Mouse (Mus musculus) limb, embryonic 14.5 days (tissue): Measurements from ENCODE around the gene Wdr25. TPM values are rescaled to one million over a fixed set of nuclear protein-coding genes. Genes with fewer than 3 reads are reported as not detected.

Experiments used
- ATAC-seq: fragments of 200-750 bp; cut with Nextera tagmentation; 2 replicates; pipeline ENCODE4 v1.8.0; 2017; ENCODE audit warnings: low read depth, moderate number of reproducible peaks, moderate TSS enrichment; ENCODE audit not compliant: low FRiP score
- DNase-seq: peaks from one replicate; pipeline ENCODE4 v3.0.0-alpha.2; 2015; ENCODE audit warnings: low spot score
- H3K27ac ChIP-seq: fragments of 300-500 bp; sonication (generic); replicated peaks from 2 replicates; pipeline ENCODE4 v1.5.1; 2014; ENCODE audit warnings: low read depth, mild to moderate bottlenecking, low read length, moderate library complexity, mixed read lengths
- H3K27me3 ChIP-seq: fragments of 300-500 bp; sonication (generic); 2 replicates; pipeline ENCODE4 v1.6.1; 2014; ENCODE audit warnings: low read length, mixed read lengths; ENCODE audit not compliant: control insufficient read depth, insufficient read depth
- H3K36me3 ChIP-seq: fragments of 300-500 bp; sonication (generic); 2 replicates; pipeline ENCODE4 v1.6.1; 2014; ENCODE audit warnings: mild to moderate bottlenecking, low read length, moderate library complexity, mixed read lengths; ENCODE audit not compliant: control insufficient read depth, insufficient read depth
- H3K4me1 ChIP-seq: fragments of 300-500 bp; sonication (generic); 2 replicates; pipeline ENCODE4 v1.6.1; 2014; ENCODE audit warnings: antibody characterized with exemption, low read length, mixed read lengths; ENCODE audit not compliant: control insufficient read depth, insufficient read depth
- H3K4me2 ChIP-seq: fragments of 300-500 bp; sonication (generic); replicated peaks from 2 replicates; pipeline ENCODE4 v1.6.1; 2014; ENCODE audit warnings: low read depth, mild to moderate bottlenecking, low read length, moderate library complexity; ENCODE audit not compliant: severe bottlenecking
- H3K4me3 ChIP-seq: fragments of 300-500 bp; sonication (generic); replicated peaks from 2 replicates; pipeline ENCODE4 v1.5.1; 2014; ENCODE audit warnings: low read length
- H3K9ac ChIP-seq: fragments of 300-500 bp; sonication (generic); 2 replicates; pipeline ENCODE4 v1.6.1; 2014; ENCODE audit warnings: mild to moderate bottlenecking, low read depth, low read length, moderate library complexity; ENCODE audit not compliant: severe bottlenecking
- H3K9me3 ChIP-seq: fragments of 300-500 bp; sonication (generic); 2 replicates; pipeline ENCODE4 v1.6.1; 2016; ENCODE audit warnings: low read length; ENCODE audit not compliant: control insufficient read depth
- POLR2A ChIP-seq: fragments of 200-500 bp; IDR thresholded peaks from 2 replicates; pipeline ENCODE4 v1.8.0; 2012; ENCODE audit warnings: inconsistent platforms, mild to moderate bottlenecking, moderate library complexity, borderline replicate concordance; ENCODE audit not compliant: insufficient read depth, insufficient read length; ENCODE audit errors: extremely low read depth
- WGBS: fragments of 180-500 bp; shearing (Covaris S2); extraction: QIAGEN DNeasy Blood & Tissue Kit; methylation state at CpG from one replicate; pipeline ENCODE4 v1.1.7; 2014; 5-methylcytosine and 5-hydroxymethylcytosine counted together
- polyA plus RNA-seq, 2 experiments: library from polyadenylated mRNA; depleted of rRNA in 1 of 2; stranded (reverse) in 1 of 2; unstranded in 1 of 2; fragments of >200 nt; fragmentation: Nextera tagmentation in 1 of 2; extraction: Ambion mirVana in 1 of 2; gene quantifications; 2 replicates each; pipeline versions ENCODE4 v1.2.1 to v1.2.3; 2012 to 2014

The Wdr25 gene
- polyA plus RNA-seq, 2 experiments: 4.6 to 12.7 TPM

DNA sequence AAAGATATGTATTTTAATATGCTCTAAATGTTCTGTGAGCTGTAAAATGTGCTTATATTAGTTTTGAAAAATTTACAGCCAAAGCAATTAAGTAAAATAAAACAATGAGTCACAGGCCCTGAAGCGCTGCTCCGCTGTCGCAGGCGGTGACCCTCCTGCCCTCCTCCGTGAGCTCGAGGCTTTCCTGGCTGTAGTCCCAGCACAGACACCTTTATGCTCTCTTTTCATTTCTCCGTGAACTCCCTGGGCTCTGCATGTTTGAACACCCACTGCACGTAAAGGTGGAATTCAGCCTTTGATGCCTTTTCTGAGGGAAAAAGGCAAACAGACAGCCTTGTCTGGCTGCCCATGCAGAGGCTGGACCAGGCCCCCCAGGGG, 10.8 kb downstream of the Wdr25 start:
- ATAC-seq (peak; percentile 29; the same call in 1 of the 2 replicates), DNase-seq (peak; percentile 38)
- H3K27me3 ChIP-seq: no peaks in the 10 kb centered on the region
- H3K9ac ChIP-seq: no peak overlapping the region
- H3K36me3 ChIP-seq: no peaks in the 10 kb centered on the region
- H3K9me3 ChIP-seq: no peaks in the 10 kb centered on the region
- H3K4me2 ChIP-seq: no peak overlapping the region; the same call in 1 of the 2 replicates
- TF ChIP-seq POLR2A: no peak
- H3K4me1 ChIP-seq: peaks cover 17% of the 10 kb centered on the region; the same call in 1 of the 2 replicates
- 0 out of 2 replicates have a peak overlapping the region, but pooled peaks have one; percentile 27 for H3K27ac ChIP-seq
- no peak overlapping the region for H3K4me3 ChIP-seq
- WGBS: 24% methylated on average over 8 of the region's 8 CpGs

DNA sequence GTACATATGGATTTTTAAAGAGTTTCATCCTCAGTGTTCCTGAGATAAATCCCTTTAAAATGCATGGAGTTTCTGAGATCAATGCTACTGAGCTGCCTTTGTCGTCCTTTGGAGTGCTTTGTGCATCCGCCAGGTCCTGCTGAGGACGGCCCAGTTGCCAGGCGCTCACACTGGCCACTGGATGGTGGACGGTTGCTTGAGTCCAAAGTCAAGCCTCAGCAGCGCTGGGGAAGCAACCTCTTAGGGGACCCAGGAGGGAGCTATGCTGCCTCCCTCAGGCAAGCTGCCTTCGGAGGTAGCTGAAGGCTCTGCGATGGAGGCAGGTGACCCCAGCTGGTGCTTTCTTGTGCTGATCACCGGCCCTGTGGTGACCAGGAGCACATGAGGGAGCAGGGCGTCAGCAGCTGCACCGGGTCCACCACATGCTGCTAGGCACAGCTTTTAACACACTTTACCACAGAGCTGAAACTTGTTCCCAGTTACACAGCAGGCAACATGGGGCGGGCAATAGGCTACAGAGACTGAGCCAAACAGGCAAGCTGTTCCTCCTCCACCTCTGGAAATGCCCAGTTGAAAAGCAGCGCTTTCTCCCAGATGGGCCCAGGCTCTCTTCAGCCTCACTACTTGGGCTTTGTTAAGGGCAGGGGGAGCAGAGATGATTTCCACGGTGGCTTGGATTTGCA, 12.3 kb downstream of the Wdr25 start:
- Histone ChIP-seq H3K27ac (no peak overlapping the region), H3K27me3 (no peaks in the 10 kb centered on the region)

DNA sequence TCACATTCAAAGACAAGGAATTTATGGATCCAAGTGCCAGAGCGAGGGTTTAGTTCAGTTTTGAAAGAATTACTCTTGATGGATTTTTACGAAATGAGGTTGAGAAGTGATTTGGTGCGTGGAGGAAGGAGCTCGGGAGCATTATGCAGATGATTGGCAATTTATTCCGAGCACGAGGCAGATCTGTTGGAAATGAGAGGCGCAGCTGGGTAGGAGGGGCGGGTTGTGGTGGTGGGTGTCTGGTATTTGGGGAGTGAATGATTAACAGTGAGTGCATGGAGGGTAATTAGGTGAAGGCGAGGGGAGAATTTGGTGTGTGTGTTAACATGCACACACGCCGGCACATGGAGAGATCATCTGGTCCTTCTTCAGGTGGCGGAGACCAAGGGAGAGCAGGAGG, 13.0 kb downstream of the Wdr25 start:
- Histone ChIP-seq H3K27ac (no peak overlapping the region), H3K36me3 (no peaks in the 10 kb centered on the region), H3K27me3 (no peaks in the 10 kb centered on the region), H3K9me3 (no peaks in the 10 kb centered on the region), H3K4me2 (no peak overlapping the region), H3K9ac (no peak overlapping the region), H3K4me3 (no peak overlapping the region), H3K4me1 (peaks cover 24% of the 10 kb centered on the region; the same call in 1 of the 2 replicates)
- ATAC-seq (no peak), DNase-seq (no peak)
- TF ChIP-seq POLR2A: no peak
- 66% methylated on average over 12 of the region's 12 CpGs for WGBS

More for the DNA sequence above, 12.3 kb downstream of the Wdr25 start:
- H3K4me2 ChIP-seq: no peak overlapping the region
- H3K36me3 ChIP-seq: no peaks in the 10 kb centered on the region
- TF ChIP-seq POLR2A: no peak
- H3K9me3 ChIP-seq: no peaks in the 10 kb centered on the region
- no peak for ATAC-seq
- no peak for DNase-seq
- H3K4me3 ChIP-seq: no peak overlapping the region
- no peak overlapping the region for H3K9ac ChIP-seq
- whole genome bisulfite sequencing: 56% methylated on average over 14 of the region's 14 CpGs
- H3K4me1 ChIP-seq: peaks cover 22% of the 10 kb centered on the region; the same call in 1 of the 2 replicates

DNA sequence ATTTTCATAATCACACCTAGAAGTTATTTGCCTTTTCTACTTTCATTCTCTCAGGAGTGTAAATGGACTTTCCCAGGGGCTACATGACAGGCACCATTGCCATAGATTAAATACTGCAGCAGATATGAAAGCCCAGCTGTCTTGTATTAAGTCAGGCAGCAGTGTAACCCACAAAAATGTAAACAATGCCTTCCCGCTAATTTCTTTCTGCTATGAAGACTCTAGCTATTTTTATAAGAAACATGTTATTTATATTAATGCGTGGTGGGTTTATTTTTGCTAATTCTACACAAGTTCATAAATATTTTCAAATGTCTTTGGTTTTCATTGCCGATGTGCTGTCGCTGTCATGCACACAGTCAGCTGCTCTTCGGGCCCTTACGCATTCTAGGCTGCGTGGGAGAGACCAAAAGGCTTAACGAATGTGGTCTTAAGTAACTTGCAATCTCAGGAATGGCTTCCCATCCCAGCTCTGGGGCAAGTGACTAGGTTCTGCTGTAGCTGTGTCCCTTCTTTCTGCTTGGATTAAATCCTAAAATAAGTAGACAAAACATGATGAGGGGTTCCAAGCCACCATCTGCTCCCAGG, 16.5 kb downstream of the Wdr25 start:
- Histone ChIP-seq H3K27ac (no peak overlapping the region), H3K4me2 (no peak overlapping the region)
- ATAC-seq: no peak

DNA sequence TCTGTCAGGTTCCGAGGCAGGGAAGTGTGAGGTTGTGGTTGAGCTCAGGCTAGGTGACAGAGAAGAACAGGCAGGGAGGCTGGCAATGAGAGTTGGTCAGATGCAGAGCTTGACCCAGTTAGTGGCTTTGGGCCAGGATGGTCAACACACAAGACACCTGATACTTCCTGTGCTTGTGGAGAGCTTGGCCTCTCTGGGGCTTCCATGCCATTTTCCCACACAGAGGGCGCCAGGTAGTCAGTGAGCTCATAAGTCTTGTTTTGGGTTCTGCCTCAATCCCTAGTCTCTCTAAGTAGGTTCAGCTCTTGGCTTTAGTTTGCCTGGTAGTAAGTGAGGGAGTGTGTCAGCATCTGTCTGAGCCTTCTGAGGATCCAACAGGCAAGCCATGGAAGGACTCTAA, 19.0 kb downstream of the Wdr25 start:
- H3K9me3 ChIP-seq: no peaks in the 10 kb centered on the region
- no peak overlapping the region for H3K9ac ChIP-seq
- DNase-seq (no peak), ATAC-seq (no peak)
- no peak overlapping the region for H3K4me3 ChIP-seq
- no peak overlapping the region for H3K27ac ChIP-seq
- no peaks in the 10 kb centered on the region for H3K36me3 ChIP-seq
- H3K4me1 ChIP-seq: peaks cover 56% of the 10 kb centered on the region
- TF ChIP-seq POLR2A: no peak
- no peak overlapping the region for H3K4me2 ChIP-seq
- no peaks in the 10 kb centered on the region for H3K27me3 ChIP-seq
- WGBS: 89% methylated on average over 2 of the region's 2 CpGs

More for the DNA sequence above, 16.5 kb downstream of the Wdr25 start:
- DNase-seq: peak; percentile 46
- Histone ChIP-seq H3K9ac (no peak overlapping the region), H3K4me3 (no peak overlapping the region), H3K9me3 (no peaks in the 10 kb centered on the region), H3K27me3 (no peaks in the 10 kb centered on the region), H3K36me3 (no peaks in the 10 kb centered on the region), H3K4me1 (peaks cover 41% of the 10 kb centered on the region)
- TF ChIP-seq POLR2A: no peak
- WGBS: 65% methylated on average over 8 of the region's 8 CpGs
